Mouse (Mus musculus) liver (tissue): ENCODE measurements at regions not wholly inside any gene's neighbourhood (a gene's known extent, or its start where the extent isn't known, plus 50 kb on each side); places are given as distances from the start of the nearest gene placed in this dataset.

Experiments
- DNase-seq: peaks from one replicate; pipeline ENCODE4 v3.0.0-alpha.2; 2020; ENCODE audit warnings: mixed read lengths

DNA sequence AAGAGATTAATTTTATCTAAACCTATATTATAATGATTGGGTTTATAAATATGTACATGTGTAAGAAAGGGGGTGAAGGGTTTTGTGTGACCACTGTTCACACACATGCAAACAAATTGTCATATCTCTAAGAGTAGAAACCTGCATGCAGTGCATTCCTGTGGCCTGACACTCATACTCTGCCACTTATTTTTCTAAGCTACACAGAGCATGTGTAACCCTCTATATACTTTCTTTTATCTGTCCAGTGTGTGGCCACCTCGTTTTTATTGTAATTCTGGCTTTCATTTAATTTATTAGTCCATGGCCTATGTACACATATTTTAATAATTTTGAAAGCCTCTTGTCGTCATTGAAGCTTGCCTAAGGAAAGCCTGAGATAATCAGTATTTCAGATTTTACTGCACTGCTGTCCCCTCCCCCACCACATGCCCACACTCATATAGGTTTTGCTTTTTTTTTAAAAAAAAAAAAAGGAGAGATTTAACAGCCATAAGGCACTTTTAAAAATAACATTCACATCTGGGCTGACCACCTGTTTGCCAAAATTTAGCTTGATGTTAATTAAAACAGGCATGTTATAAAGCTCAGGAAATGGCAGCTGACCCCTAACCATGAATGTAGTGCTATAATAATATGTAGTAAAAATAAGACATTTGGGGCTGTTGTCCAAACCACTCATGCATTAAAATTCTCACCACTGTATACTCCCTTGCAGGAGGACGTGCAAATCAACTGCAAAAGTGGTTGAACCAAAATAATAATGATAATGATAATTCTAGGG lies 410.7 kb upstream of the Clint1 start:
- DNase-seq: no peak

GRCm38 (mm10) chr11:45446512-45446911 lies 405.3 kb upstream of the Clint1 start:
- no peak for DNase-seq

DNA sequence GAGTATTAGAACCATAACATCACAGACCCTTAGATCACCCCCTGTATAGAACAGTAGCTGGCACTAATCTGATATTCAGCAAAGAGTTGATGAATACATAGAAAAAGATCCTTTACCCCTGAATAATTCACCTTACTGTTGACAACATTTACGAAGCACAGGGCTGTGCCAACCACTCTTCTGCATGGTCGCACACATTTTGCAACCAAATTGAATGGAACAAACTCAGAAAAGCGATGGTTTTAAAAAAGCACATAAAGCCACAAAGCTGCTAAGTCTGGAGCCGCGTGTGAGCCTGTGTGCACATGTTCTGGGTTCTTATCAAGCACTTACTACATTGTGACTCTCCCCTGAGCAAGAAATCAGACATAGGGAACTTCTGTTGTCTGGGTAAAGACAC lies 397.6 kb upstream of the Clint1 start:
- DNase-seq: no peak

GRCm38 (mm10) chr11:45454933-45455332 lies 396.9 kb upstream of the Clint1 start:
- no peak for DNase-seq

GRCm38 (mm10) chr11:45456724-45457123 lies 395.1 kb upstream of the Clint1 start:
- no peak for DNase-seq

DNA sequence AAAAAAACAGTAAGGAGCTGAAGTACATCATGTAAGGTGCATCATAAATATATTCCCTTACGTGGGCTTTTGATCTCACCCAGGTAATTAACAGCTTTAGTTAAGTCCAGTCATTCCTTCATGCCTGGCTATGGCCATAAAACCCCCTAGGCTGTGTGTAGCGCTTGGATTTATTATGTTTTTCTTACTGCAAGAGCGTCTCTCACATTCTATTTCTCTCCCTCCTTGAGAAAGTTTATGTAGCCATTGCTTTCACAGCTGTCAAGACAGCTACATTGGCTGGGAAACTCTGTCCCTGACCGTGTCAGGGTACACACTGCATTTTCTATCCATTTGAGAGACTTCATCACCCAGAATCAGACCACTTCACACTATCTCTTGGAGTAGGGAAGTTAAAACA lies 394.3 kb upstream of the Clint1 start:
- no peak for DNase-seq

- DNase-seq: no peak
These were observed 391.7 kb upstream of the Clint1 start for GRCm38 (mm10) chr11:45460000-45460792.

DNA sequence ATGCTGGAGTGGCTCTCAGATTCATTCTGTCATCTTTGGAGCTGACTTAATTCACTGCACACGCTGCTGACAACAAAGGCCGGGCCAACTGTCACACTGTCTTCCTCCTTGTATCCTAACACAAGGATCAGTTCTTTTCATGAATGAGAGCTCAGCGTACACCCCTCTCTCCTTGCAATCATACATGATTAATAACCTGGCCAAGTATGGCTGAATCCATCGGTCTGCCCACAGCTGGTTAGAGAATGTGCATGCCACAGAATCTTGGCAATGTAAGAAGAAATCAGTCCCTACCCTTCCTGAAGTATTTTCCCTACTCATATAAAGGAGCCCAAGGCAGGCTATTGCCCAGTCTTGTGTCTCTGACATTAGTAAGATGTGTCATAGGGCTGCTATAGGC lies 387.4 kb upstream of the Clint1 start:
- no peak for DNase-seq

GRCm38 (mm10) chr11:45466350-45466749 lies 385.5 kb upstream of the Clint1 start:
- no peak for DNase-seq

DNA sequence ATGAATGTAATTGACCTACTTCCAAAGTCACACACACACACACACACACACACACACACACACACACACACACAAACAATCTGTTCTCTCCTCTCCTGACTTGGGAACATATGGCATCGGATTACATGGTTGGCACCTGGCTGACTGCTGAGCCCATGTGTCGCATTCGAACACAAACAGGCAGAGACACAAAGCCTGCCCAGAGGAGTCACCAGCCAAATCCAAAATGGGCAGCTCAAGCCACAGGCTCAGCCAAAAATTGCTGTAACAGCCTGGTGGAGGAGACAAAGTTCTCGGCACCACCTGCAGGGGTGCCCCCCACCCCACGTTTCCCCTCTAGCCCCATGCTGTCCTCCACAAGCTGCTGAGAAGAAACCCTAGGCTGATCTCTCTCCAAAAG lies 379.7 kb upstream of the Clint1 start:
- DNase-seq: no peak

DNA sequence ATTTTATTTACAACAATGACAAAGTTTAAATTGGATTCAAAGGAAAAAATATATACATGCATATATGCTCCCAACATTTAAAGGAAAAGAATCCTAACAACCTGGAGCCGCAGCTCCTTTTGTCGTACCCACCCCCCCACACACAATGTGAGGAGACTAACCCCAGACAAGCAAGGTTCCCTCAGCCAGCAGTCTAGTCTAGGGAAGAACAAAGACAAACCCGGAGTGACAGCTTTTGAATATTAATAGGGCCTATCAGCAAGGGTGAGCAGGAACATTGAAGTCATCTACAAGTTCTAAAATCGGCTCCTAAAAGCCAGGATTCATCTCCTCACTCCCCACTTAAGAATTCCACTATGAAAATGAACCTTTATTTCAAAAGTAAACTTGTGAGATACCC lies 374.9 kb upstream of the Clint1 start:
- no peak for DNase-seq

DNA sequence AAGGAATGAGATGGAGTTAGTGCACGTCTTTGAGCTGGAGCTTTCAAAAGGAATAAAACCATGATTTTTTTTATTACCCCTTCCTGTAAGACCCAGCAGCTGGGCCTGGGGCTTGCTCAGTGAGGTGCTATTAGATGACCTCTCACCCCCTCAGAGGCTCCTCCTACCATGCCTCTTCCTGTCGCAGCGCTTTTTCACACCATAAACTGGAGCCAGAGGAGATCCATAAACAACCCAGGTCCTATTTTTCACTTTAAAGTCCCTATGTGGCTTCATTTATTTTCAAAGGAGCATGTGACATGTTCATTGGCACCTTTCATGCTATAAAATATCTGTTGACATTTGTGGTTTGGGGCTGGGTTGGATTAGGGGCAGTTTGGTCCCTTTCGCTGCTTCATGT lies 365.9 kb upstream of the Clint1 start:
- DNase-seq: no peak

- DNase-seq: no peak
These were observed 360.6 kb upstream of the Clint1 start for GRCm38 (mm10) chr11:45491021-45491967.

DNA sequence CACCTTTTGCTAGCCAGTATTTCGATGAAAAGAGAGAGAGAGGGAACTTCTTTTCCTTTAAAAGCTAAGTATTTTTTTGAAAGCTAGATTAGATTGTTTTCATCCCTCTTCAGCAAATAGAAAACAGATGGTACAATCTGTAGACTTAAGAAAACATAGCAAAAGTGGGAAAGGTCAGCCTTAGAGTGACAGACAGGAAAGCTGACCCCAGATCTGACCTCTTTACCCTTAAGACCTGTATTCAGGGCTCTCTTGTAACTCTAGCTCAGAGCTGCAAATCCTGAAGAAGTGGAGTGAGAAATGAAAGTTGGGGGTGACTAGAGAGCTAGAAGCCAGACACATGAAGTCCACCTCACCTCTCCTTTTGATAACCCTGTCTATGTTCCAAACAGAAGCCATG lies 356.6 kb upstream of the Clint1 start:
- DNase-seq: no peak

DNA sequence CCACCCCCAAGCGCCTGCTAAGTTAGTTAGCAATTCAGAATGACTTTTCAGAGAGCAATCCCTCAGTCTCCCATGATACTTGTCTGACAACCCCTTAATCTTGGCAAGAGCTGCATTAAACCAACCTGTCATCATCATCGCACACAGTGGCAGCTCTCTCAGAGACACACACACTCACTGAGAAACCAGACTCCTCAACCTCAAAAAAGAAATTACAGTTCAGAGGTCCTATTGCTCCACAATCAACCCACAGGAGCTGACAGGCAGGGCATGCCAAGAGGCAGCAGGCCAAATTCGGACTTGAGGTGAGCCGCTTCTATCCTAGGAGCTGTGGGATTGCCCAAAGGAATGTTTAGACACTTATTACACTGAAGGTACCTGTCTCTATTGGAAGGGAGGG lies 343.3 kb upstream of the Clint1 start:
- no peak for DNase-seq

DNA sequence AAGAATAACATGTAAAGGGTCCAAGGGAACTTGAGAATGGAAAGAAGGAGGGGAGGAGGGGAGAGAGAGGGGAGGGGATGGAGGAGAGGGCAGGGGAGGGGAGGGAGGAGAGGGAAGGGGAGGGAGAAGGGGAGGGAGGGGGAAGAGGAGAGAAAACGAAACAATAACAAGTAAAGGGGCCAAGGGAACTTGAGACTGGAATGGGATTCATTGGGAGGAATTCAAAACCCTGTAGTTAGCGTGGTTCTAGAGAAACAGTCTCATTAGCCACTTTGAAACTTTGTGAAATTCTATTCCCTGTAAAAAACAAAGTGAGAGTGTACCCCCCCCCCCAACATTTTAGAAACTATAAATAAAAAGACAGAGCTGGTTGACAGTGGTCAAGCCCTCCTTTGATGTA lies 342.6 kb upstream of the Clint1 start:
- no peak for DNase-seq

- DNase-seq: no peak
These were observed 337.2 kb upstream of the Clint1 start for GRCm38 (mm10) chr11:45514415-45515271.

- no peak for DNase-seq
These were observed 327.1 kb upstream of the Clint1 start for GRCm38 (mm10) chr11:45524720-45525119.

GRCm38 (mm10) chr11:45531044-45531626 lies 320.7 kb upstream of the Clint1 start:
- no peak for DNase-seq

- peak; percentile 16 for DNase-seq
These were observed 318.3 kb upstream of the Clint1 start for GRCm38 (mm10) chr11:45533402-45534056.

- no peak for DNase-seq
These were observed 316.3 kb upstream of the Clint1 start for GRCm38 (mm10) chr11:45535501-45536025.
